Mouse (Mus musculus): ENCODE measurements around the gene Bik.

Gene Bik

GRCm38 (mm10) chr15:83547144-83547543 lies 20.5 kb downstream of the Bik start:
- in situ Hi-C loops (cut with MboI), result no loop called here

GRCm38 (mm10) chr15:83550137-83550536 lies 23.5 kb downstream of the Bik start:
- in situ Hi-C loops (cut with MboI), result no loop called here

DNA sequence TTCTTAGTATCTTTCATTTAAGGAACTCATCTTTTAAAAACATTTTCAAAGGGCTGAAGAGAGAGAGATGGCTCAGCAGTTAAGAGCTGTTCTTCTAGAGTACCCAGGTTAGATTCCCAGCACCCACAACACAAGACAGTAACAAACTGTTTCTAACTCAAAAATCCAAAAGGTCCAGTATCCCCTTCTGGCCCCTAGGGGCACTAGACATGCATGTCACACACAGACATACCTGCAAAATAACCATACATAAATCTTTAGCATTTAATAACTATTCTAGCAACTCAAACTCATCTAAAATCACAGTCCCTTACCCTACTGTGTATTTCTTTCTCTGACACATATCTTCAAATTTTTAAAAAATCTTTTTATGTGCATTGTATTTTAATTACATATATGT lies 27.2 kb downstream of the Bik start:
- in situ Hi-C loops (cut with MboI), result no loop called here

DNA sequence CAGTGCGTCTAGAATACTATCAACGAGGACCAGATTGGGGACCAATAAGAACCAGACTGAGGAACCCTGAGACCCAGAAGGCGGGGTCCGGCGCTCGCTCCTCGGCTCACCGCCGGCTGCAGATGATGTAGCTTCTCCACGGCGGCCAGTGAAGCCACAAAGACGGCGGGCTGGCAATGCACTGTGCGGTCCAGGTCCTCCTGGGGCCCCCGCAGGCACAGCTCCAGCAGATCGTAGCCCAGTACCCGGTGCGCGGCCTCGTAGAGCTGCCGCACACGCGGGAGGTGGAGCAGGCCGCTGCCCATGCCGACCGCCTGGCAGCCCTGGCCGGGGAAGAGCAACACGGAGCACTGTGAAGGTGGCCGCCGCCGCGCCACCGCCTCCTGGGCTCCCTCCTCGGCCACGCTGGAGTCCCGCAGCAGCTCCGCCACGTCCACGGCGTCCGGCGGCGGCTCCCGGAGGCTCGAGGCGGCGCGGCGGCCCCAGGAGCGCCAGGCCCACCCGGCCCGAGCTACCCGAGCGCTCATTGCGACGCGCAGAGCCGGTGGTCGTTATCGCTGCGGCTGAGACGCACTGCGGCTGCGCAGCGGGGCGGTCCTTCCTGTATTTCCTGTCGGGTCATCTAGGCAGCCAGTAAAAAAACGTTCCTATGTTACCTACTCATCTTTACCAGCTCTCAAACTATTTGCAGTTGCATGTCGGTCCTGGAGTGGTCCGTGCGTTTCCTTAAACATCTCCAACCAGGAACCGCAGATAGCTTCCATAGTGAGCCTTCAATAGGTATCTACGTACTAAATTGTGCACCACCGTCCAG lies 28.7 kb downstream of the Bik start:
- in situ Hi-C loops (cut with MboI), result no loop called here

- in situ Hi-C loops (cut with MboI), result no loop called here
Measured at GRCm38 (mm10) chr15:83560941-83561477, 34.3 kb downstream of the Bik start.

DNA sequence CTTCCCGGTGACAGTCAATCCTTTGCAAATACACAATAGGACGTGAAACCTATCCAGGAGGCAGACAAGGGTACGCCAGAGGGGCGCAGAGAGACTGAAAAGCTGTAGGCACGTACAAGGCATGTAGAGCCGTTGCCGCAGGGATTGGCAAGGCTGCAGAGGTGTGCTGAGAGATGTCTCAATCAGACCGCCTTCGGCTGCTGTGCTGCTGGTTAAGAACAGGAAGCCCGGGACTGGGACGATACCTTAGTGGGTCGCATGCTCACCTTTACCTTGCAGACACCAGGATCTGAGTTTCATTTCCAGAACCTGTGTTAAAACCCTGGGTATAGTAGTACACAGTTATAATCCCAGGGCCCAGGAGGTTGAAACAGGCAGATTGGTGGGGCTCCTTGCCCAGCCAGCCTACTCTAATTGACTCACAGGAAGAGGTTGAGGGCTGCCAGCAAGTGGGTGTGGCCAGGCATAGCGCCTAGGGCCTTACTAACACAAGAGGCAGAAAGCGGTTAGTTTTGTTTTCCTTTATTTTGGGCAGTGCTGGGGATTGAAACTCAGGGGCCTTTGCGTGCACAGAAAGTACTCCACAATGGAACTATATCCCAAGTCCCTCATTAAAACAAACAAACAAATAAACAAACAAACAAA lies 36.1 kb downstream of the Bik start:
- in situ Hi-C loops (cut with MboI), result no loop called here

DNA sequence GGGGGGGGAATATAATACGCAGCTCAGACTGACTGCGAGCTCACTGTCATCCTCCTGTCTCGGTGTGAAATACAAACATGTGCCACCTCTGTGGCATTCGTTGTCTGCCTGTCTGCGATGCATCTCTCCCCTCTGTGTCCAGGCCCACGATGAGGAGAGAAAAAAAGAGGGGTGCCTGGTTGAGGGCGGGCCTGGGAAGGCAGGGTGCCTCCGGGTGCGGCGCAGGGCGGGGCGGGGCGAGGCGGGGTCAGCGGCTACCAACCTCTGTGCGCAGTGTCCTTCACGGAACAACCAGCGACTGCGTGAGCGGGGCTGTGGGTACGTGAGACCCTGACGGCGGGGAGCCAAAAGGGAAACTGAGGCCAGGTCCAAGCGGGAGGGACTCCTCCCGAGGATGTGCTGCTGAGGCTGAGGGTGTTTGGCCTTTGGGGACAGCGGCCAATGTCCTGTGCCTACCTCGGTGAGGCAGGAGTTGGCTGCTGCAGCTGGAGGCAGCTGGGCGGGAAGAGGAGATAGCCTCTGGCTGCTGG lies 36.7 kb downstream of the Bik start, which contains the start of the genes Tspo and Mcat:
Gene Tspo, plus strand, starts transcription at position 266 of the 530 bp plus-strand sequence.
Gene Mcat, minus strand, starts transcription at position 461 of the 530 bp plus-strand sequence.
- in situ Hi-C loops (cut with MboI), result no loop called here

GRCm38 (mm10) chr15:83563857-83564651 lies 37.4 kb downstream of the Bik start:
- in situ Hi-C loops (cut with MboI), result no loop called here

DNA sequence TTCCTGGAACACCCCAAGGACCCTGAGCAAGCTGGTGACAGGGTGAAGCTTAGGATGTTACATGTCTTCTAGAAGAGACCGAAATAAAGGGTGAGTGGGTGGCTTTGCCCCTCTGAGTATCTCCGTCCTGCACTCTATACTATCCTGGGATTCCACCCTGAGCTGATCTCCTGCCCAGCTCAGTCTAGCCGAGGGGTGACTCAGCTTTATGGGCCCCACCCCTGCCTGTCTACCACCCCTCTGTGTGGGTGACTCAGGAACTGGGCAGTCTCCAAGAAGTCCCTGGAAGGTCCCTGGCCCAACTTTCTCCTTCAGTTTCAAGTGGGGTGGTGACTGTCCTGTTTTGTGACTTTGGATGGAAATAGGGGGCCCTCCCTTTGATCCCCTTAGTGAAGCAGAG lies 38.8 kb downstream of the Bik start:
- in situ Hi-C loops (cut with MboI), result no loop called here

- in situ Hi-C loops (cut with MboI), result no loop called here
Measured at GRCm38 (mm10) chr15:83566006-83566405, 39.3 kb downstream of the Bik start.

DNA sequence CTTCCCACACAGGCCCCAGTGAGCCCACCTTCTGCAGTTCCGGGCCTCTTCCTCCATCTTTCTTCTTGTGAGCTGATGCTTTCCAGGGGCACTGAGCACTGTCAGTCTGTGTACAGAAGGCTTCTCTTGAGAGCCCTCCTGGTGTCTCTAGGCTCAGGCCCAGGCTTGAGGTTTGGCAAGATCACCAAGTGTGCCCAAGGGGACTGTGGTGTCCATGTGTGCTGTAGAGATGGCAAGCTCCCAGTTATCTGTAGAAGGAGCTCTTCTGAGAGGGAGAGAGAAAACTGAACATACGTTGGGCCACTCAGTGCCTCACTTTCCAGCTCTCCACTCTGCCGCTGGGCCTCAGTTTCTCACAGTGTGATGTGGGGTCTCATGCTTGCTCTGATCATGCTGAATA lies 41.1 kb downstream of the Bik start:
- in situ Hi-C loops (cut with MboI), result no loop called here

GRCm38 (mm10) chr15:83568544-83568943 lies 41.9 kb downstream of the Bik start:
- in situ Hi-C loops (cut with MboI), result no loop called here

- in situ Hi-C loops (cut with MboI), result no loop called here
Measured at GRCm38 (mm10) chr15:83569682-83570081, 43.0 kb downstream of the Bik start.

DNA sequence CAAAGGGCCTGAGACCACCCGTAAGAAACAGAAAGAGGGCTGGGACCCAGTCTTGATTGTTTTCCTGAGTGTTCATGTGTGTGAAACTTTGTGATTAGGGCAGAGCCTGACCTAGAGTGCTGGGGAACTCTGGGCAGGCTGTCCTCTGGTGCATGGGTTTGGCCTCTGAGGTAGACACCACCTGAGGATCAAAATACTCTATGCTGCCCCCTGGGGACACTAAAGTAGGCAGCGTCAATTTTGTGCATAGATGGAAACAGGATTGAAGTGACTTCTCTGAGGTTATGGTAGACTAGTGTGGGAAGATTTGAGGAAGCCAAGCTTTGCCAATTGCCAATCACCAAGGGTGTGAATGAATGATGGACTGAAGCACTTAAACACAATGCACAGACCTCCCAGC lies 44.0 kb downstream of the Bik start:
- in situ Hi-C loops (cut with MboI), result no loop called here

DNA sequence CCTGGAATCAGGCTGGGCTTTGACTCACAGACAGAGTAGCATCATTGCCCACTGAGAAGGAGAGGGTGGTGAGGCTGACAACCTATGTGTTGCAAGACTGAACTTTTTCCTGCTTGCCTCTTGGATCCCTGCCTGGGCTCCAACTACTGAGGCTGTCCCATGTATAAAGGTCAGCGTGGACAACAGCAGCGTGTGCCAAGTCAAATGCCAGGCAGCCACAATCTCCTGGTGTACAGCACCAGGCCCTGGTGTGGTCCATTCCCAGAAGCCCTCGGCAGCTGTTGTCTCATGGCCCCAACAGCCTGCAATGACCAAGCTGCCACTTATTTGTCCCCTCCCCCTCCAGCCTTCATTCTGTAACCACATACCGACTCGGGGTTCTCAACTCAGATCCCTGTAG lies 45.0 kb downstream of the Bik start:
- in situ Hi-C loops (cut with MboI), result no loop called here

GRCm38 (mm10) chr15:83572132-83572531 lies 45.5 kb downstream of the Bik start:
- in situ Hi-C loops (cut with MboI), result no loop called here

DNA sequence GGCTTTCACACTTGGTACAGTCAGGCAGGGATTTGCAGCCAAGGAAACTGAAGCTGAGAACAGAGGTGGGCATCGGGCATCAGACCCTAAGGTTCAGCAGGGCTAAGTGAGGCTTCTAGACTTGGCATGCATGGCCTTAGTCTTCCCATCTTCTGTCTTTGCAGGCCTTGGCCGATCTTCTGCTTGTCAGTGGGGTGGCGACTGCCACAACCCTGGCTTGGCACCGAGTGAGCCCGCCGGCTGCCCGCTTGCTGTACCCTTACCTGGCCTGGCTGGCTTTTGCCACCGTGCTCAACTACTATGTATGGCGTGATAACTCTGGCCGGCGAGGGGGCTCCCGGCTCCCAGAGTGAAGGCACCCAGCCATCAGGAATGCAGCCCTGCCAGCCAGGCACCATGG lies 46.9 kb downstream of the Bik start:
- in situ Hi-C loops (cut with MboI), result no loop called here

DNA sequence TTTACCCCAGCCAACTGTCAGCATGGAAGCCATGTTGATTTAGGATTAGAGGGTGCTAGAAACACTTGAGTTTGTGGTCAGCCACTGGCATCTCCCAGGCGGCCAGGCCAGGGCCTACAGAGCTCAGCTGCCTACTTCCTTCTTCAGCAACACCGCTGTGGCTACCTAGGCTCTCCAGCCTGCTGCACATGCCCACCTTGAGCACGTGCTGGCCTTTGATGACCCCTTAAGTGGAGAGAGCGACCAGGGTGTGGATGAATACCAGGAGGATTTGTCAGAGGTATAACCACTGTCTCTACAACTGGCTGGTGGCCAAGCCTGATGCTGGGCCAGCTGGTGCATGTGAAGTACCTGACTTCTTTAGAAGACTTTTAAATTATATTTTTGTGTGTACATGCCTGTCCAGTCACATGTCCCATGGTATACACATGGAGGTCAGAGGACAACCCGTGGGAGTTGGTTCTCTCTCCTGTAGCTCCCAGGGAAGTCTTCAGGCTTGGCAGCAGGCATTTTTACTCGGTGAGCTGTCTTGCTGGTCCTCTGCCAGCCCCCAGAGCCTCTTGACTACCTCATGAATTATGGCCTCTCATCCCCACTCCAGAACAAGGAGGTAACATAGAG lies 48.2 kb downstream of the Bik start:
- in situ Hi-C loops (cut with MboI), result no loop called here

DNA sequence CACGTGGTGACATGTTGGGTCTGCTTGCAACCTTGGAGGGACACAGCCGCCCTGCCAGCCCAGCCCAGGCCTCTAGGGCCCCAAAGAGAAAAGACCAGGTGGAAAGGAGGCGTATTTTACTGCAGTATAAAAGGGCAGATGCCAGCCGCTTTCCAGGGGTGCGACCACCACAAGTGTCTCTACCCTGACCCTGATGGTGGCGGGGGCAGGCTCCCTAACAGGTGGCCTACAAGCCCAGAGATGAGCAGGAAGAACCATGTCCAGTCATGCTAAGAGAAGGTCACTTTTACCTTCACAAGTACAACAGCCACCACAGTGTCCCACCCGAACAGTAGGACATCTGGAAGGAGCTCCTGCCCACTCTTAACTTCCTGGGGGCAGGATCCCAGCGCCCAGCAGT lies 48.9 kb downstream of the Bik start:
- in situ Hi-C loops (cut with MboI), result no loop called here

GRCm38 (mm10) chr15:83576651-83577050 lies 50.0 kb downstream of the Bik start:
- in situ Hi-C loops (cut with MboI), result no loop called here

- in situ Hi-C loops (cut with MboI), result no loop called here
Measured at GRCm38 (mm10) chr15:83582931-83583330, 56.3 kb downstream of the Bik start.
